Mouse (Mus musculus) bone marrow macrophage, adult 2 months (primary cell): ENCODE results near the gene Msrb3.

Source experiments
- CTCF ChIP-seq: IDR thresholded peaks from 2 replicates; pipeline ENCODE4 v1.5.1; 2012; ENCODE audit warnings: low read depth, mild to moderate bottlenecking, low read length, moderate library complexity
- POLR2A ChIP-seq: IDR thresholded peaks from 2 replicates; pipeline ENCODE4 v1.6.1; 2012; ENCODE audit warnings: mild to moderate bottlenecking, low read depth, low read length, borderline replicate concordance

GRCm38 (mm10) chr10:120752454-120752853 lies 146.4 kb downstream of the Msrb3 start:
- no peak for TF ChIP-seq CTCF
- TF ChIP-seq POLR2A, result no peak
